Mouse (Mus musculus) left cerebral cortex, postnatal 25 days (tissue): ENCODE results near the gene Nup210. TPM values are rescaled to one million over a fixed set of nuclear protein-coding genes. Genes with fewer than 3 reads are reported as not detected.
A peak's percentile ranks its signal among the peaks of the same experiment; 100 is the strongest.

ENCODE experiments used
- DNase-seq, 2 experiments: peaks; one replicate each; pipeline ENCODE4 v3.0.0; 2022; ENCODE audit warnings: low spot score in 2 of 2, mixed read lengths in 1 of 2
- intact Hi-C: fragments of 180-260 bp; cut with DNase I; formaldehyde crosslinking; loops from one replicate; pipeline ENCODE4 v1.15.1; 2025
- total RNA-seq, 2 experiments: library from RNA; stranded (reverse); gene quantifications; 2 replicates each; pipeline ENCODE4 v1.2.3; 2021

Nup210 gene
- total RNA-seq, 2 experiments from 2014 or later, result 26.5 to 28.9 TPM

DNA sequence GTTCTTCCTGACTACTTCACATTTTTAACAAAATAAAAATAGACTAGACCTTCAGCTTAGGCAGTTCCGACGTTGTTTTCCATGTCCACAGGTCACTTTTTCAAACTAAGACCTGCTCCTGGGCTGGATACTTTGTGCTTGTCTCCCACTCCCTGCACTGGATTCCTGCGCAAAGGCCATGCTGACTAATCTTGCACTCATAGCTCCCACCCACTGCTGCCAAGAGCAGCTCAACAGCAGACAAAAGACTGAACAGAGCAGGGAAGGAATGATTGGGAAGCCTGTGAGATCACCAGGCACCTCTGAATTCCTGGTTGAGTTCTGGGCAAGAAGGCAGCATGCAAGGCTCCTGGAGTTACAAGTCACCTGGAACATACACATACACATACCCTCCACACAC lies 119.6 kb downstream of the Nup210 start:
- intact Hi-C loops, result no loop called here

GRCm38 (mm10) chr6:90996181-90996580 lies 120.4 kb downstream of the Nup210 start:
- intact Hi-C loops, result no loop called here
- no peak for DNase-seq

More for the DNA sequence above, 119.6 kb downstream of the Nup210 start:
- peak in 1 of 2 experiments; percentile 62 for DNase-seq

DNA sequence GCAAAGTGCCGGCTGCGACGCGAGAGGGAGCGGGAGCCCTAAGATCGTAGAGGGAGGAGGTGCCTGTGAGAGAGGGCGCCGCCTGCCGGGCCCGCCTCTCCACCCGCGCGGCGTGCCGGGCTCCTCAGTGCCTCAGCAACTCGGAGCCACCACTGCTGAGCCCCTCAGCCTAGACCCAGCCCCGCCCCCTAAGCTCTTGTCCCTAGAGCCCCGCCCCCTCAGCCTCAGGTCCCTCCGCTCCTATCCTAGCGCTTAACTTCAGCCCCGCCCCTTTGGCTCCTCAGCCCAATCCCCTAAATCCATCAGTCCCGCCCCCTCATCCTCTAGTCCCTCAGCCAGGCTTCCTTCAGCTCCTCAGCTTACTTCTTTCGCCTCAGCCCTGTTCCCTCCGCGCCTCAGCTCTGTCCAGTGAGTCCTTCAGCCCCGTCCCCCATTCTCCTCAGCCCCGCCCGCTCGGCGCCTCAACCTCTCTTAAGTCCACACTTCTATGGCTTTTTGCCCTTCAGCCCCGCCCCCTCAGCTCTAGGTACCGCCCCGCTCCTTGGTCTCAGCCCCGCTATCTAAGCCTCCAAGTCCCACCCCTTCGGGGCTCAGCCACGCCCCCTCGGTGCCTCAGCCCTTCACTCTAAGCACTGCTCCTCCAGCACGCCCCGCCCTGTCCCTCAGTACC lies 127.8 kb downstream of the Nup210 start, which contains the start of gene Iqsec1:
TSS of gene Iqsec1 (minus strand) at position 38 of the 670 bp plus-strand sequence.
- intact Hi-C loops, result loop anchor here (5.0 kb wide), 4 partner anchors 61 to 176 kb away; no protein-coding TSS in a partner anchor

DNA sequence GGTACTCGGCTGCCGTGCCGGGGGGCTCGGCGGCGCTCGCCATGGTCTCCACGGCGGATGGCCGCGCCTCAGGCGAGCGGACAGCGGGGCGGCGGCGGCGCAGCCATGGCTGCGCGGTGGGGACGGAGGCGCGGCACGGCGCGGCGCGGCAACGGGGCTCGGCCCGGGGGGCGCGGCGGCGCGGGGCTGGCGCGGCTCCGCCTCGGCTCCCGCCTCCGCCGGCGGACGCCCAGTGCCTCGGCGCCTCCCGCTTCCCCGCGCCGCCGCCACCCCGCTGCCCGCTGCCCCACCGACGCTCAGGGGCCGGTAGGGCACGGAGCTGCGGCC lies 128.4 kb downstream of the Nup210 start:
- intact Hi-C loops, result loop anchor here (5.0 kb wide), 4 partner anchors 61 to 176 kb away; no protein-coding TSS in a partner anchor
- DNase-seq, result no peak

More for the DNA sequence above, 127.8 kb downstream of the Nup210 start, which contains the start of gene Iqsec1:
- peak; percentile 84 to 92 for DNase-seq

DNA sequence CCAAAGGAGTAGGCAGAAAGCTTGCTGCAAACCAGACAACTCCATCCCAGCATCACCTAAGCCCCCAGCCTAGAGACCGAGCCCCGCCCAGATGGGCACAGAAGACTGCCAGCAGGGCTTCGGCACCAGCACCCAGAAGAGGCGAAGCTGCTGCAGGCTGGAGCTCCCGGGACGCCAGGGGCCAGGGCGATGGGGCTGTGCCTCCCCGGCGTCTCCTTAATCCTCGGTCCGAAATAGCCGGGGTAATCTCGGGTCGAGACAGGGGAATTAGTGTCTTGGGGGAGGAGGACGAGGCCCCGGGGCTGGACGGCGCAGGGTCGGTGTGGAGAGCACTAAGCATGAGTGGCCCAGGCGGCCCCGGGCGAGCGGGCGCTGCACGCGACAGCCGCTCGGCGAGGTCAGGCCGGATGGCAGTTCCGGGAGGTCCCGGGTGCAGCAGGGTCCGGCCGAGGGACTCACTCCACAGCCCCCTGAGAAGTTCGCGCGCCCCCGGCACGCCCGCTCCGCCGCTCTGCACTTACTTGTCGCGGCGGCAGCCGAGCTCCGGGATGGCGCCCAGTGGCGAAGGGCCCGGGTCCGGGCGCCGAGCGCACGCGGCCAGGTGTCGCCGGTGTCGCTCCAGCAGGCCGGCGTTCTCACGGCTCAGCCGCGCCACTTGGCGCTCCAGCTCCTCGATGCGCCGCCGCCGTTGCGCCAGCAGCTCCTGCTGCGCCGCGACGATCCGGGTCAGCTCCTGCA lies 128.9 kb downstream of the Nup210 start:
- DNase-seq, result peak; percentile 30 to 45
- intact Hi-C loops, result loop anchor here (5.0 kb wide), 4 partner anchors 60 to 175 kb away; no protein-coding TSS in a partner anchor

DNA sequence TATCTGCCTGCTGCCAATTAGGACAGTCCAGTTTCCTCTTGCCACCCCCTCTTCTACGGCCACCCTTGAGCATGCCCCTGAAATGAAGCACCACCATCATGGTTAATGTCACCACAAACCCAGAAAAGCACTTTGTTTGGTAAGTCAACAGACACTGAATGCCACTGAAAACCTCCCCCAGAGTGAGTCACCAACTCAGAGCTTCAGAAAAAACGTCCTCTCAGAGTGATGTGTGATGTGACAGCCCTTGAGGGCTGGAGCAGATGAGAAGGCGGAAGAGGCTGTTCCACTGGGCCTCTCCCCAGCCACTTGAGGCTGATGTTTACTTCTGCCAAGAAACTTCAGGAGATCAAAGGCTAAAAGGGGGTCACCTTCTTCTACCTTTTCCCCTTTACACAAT lies 132.5 kb downstream of the Nup210 start:
- intact Hi-C loops, result no loop called here
- DNase-seq, result peak in 1 of 2 experiments; percentile 77

DNA sequence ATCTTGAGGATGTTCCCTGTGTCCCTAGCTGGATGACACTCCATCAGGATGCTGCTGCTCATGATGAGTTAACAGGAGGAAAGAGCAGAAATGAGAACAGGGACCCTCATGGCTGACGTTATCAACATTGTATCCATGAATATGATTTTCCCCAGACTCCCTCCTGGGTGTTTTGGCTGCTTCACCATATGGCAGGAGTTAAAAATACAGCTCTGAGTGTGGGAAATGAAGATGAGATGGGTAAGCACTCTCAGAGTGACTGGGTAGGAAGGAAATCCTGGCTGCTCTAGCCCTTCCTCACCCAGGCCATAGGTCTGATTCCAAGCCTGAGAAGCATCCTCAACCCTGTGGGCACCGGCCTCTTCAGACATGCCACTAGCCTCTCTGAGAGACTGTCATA lies 142.3 kb downstream of the Nup210 start:
- peak in 1 of 2 experiments; percentile 82 for DNase-seq
- intact Hi-C loops, result no loop called here

DNA sequence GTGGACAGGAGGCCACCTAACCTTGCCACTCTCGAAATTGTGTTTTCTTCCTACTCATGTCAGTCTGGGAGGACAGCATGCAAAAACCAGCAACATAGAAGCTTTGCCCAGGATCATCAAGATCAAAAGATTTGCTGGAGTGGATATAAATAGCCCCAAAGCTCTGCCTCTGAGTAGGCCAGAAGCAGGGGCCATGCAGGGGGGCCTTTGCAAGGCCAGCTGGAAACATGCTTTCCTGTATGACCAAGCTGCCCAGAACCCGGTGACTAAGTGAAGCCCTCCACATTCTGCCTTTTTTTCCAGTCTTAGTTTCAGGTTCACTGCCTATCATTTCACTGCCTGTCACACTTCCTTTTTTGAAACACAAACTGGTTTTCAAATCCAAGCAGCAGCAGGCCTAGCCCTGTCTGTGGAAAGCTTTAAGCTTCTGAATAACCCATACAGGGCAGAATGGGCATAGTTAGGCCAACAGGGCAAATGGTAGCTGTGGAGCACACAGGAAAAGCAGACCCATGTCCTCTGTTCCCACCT lies 147.2 kb downstream of the Nup210 start:
- no peak for DNase-seq
- intact Hi-C loops, result no loop called here

Other genes starting within 250 kb of the Nup210 start
- gene Iqsec1, start 128.1 kb downstream of the Nup210 start, total RNA-seq, result 100 to 1,000 TPM; 317 to 348 TPM
- 100 to 1,000 TPM; 158 to 161 TPM for gene Hdac11, start 39.8 kb upstream of the Nup210 start, total RNA-seq
- gene Fbln2, start 95.6 kb upstream of the Nup210 start, total RNA-seq, result 1 to 10 TPM; 3.9 to 6.5 TPM